Mouse (Mus musculus): ENCODE measurements around the gene Exosc10.

DNA sequence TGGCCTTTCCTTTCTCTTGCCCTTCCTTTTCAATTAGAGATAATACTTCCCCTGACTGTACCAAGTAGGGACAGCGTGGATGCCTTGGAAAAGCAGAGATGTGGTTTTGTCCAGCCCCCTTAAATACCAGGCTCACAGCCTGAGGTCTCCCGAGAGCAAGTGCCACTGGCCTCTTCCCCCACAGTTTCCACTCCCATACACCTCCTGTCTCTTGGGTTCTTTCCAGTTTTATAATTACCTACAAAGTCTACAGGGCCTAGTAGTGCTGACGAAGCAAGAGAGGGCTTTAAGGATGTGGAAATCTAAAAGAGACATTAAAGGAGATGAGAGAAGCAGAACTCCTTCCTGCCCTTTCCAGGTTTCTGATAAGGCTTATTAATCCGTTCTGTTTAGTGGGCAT, 40.4 kb upstream of the Exosc10 start:
- TF ChIP-seq CTCF (IDR thresholded peaks at IDR 0.05; ENCODE audit: low read depth, low read length) (no peak), POLR2A (IDR thresholded peaks at IDR 0.05; ENCODE audit: borderline replicate concordance, low read depth, low read length) (no peak)

Measured in bone marrow macrophage, adult 2 months (primary cell).